Mouse (Mus musculus) thymus, postnatal 4 days (tissue): Measurements from ENCODE around the gene Tmem199.

Source experiments
- DNase-seq: peaks from one replicate; pipeline ENCODE4 v3.0.0; 2021

The Tmem199 gene

DNA sequence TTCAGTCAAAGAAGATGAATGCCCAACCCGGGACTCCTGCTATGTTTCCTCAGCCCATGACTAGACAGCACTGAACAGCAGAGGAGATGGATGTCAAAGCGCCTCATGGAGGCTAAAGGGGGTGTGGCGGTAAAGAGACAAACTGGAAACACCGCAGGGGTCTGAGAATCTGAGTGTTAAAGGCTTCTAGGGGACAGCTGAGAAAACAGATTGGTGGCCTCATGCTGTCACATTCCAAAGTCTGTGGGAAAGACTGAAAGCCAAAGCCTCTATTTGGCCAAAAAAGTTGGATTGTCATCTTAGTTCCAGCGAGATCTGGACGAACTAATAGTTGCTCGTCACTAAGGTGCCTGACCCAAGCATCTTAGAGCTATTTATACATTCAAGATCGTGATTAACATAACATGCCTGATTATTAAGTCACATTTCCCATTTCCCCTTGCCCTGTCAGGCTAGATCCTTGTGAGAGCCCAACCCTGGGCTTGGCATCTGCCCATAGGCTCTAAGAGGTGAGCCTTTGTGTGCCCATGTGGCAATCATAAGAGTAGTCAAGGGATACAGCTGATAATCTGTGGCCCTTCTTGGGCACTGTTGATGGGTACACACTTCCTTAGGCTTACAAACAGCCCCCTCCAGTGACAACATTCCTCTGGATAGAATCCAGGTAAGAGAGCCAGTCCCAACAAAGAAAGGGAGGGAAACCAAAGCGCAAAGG, 11.4 kb upstream of the Tmem199 start:
- no peak for DNase-seq

DNA sequence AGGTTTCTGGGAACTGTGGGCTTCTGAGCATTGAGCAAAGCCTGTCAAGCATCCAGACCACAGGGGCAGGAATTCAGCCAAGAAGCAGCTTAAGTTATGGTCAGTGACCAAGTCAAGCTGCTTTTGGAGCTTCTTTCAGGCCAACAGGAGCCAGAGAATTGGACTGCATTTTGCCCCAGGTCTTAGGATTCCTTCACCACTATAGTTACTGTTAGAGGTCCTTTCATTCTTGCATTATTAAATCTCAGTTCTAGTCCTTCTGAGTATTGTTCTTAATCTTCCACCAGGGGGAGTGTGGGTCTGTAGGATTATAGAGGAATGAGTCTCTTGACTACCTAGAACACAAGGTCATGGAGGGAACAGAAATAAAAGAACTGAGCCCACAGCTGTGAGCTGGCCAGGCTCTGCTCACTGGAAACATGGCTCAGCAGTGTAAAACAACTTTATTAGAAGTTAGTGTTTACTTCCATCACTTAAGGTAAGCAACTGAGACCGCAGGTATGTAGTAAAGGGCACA, 10.6 kb upstream of the Tmem199 start:
- no peak for DNase-seq

DNA sequence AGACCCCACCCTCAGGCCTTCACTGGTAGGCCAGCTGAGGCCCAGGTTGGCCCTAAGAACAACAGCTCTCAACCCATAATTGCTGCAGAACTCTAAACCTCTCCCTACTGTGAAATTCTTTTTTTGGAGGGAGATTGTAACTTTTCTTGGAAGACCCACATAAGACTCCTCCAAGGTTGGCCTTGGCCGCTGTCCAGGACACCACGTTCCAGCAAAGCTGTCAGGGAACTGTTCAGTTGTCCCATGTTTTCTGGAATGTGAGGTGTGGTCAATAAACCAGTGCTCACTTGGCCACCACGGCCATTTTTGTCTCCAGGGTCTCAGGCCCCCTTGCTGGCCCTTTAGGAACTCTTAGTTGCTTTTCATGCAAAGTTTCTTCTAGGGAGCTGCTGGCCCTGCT, 9.9 kb upstream of the Tmem199 start:
- DNase-seq, result no peak

DNA sequence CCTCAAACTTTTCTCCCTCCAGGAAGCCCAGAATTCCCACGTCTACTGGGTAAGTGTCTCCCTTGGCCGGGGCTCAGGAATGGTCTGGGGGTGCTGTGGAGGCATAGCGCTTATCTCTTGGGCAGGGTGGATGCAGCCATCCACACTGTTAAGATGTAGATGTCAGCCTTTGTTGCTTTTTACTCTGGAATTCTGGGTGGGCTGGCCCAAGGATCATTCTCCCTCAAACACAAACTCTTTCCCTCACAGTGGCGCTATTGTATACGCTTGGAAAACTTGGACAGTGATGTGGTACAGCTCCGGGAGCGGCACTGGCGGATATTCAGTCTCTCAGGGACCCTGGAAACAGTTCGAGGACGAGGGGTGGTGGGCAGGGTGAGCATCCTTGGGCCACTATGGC, 7.0 kb upstream of the Tmem199 start:
- DNase-seq, result no peak

DNA sequence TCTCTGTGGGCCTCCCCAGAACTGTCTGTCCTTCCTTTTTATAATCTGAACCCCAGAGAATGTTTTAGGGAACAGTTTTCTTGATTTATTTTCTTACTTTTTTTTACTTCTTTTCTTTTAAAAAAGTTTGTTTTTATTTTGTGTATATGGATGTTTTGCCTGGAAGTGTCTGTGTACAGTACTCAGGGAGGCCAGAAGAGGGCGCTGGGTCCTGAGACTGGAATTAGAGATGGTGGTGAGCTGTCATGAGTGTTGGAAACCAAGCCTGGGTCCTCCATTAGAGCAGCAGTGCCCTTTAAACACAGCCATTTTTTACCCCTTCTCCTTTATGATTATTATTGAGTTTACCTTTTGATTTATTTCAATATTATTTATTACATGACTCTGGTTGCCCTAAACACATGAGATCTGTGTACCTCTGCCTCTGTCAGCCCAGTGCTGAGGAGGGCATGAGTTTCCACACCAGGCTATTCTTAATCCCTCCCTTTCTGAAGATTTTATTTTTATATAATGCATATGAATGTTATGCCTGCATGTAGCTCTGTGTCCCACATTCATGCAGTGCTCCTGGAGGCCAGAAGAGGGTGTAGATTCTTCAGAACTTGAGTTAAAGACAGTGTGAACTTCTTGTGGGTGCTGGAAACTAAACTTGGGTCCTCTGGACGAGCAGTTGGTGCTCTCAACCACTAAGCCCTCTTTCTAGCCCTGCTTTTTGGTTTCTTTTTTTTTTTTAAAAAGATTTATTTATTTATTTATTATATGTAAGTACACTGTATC, 3.8 kb upstream of the Tmem199 start:
- peak; percentile 33 for DNase-seq

DNA sequence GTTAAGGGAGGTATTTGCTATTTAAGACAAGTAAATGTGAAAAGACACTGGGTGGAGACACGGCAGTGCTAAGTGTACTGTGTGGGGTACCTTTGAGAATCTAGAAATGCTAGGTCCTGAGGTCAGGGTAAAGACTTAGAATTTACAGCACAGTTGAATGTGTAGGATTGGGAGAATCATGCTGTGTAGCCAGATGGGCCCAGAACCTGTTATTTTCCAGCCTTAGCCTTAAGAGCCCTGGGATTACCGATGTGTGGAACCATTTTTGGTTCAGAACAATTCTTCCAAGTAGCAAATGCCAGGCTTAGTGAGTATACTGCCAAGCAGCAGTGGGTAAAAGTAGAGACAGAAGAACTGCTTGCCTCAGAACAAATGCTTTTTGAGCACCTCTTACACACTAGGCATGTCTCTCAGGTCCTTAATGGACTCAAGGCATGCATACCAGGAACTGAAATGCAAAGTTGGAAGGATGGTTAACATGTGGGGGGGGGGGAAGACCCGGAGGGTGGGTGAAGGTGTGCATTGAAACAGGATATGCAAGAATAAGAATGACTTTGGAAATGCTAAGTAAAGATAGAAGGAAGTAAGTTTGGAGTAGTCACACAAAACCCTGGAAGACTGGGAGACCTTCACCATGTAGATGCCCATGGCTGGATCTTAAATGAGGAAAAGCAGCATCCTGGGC, 1.3 kb upstream of the Tmem199 start:
- no peak for DNase-seq

DNA sequence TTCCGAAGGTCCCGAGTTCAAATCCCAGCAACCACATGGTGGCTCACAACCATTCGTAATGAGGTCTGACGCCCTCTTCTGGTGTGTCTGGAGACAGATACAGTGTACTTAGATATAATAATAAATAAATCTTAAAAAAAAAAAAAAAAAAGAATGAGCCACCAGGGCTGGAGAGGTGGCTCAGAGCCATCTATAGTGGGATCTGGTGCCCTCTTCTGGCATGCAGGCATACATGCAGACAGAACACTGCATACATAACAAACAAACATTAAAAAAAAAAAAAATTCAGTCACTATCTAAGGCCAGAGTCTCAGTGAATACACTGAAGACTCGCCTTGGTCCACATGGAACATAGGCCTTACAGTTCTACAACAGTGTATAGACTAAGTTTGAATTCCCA, 2.8 kb downstream of the Tmem199 start:
- DNase-seq, result peak; percentile 63

DNA sequence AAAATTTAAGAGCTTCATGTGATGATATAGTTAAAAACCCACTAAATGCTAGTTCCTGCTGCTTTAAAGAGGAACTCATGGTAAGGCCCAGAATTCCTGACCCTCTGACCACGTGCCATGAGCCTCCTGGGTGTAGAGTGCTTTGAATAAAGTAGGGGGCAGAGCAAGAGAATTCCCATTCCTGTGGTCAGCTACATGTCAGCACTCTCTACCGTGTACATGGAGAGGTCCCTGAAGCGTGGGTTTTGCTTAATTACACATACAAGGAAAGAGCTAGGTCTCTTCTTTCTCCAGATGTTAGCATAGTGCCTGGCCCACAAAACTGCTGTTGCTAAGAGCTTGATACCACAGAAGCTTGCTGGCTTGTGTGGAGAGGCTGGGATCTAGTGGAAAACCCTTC, 6.5 kb downstream of the Tmem199 start:
- DNase-seq, result no peak

DNA sequence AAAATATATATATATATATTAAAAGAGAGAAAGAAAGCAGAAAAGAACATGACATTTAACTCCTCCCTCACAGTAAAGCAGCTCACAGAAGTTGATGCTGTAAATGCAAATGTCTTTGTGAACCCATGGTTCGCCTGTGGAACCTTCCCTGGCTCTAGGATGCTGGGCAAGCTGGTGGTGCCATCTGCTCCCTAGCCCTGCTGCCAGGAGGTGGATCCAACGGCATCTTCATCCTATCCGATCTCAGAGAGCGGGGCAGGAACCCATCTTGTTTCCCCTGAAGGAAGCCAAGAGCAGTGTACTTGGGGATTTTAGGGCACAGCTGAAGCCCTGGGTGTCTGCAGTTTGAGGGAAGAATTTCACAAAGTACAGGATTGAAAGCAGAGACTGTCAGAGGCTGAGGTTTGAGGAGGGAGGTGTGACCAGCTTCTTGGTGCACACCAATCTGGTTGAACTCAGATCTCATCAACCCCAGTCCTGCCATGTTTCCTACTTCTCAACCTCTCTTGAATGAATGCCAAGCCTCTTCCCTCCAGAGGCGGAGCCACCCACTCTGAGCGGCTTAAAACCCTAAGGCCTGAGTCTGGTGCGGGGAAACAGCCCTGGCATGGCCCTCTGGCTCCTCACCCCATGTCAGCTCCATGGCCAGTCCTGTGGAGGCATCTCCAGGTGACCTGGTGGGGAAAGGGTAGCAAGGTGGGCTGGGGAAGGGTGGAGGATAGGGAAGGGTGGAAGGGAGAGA, 8.9 kb downstream of the Tmem199 start, which contains the start of gene Sebox:
TSS of gene Sebox (plus strand) at position 539 of the 742 bp plus-strand sequence.
- DNase-seq, result no peak

DNA sequence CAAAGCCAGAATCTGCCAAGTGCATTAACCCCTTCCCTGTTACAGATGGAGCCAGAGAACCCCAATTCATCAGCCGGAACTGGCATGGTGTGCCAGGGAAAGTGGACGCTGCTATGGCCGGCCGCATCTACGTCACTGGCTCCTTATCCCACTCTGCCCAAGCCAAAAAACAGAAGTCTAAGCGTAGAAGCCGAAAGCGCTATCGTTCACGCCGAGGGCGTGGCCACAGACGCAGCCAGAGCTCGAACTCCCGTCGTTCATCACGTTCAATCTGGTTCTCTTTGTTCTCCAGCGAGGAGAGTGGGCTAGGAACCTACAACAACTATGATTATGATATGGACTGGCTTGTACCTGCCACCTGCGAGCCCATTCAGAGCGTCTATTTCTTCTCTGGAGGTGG, 10.4 kb downstream of the Tmem199 start:
- DNase-seq, result no peak

DNA sequence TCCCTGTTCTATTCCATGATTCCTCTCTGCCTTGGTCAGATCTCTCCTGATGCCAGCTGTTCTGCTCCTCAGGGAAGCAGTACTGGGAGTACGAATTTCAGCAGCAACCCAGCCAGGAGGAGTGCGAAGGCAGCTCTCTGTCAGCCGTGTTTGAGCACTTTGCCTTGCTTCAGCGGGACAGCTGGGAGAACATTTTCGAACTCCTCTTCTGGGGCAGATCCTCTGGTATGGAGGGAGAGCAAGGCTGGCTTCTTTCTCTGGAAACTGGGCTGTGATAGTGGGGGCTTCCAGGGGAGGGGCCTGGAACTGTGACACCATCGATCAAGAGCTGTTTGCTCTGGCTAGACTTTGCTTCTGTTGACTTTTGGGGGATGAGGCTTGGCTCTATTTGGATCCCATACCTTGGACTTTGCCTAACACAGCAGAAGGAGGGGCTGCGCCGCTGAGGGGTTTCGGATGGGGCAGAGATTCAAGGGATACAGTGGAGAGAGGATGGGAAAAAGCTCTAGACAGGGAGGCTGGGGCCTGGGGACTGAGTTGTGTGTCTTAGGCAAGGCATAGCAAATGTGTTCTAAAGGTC, 11.3 kb downstream of the Tmem199 start:
- no peak for DNase-seq

DNA sequence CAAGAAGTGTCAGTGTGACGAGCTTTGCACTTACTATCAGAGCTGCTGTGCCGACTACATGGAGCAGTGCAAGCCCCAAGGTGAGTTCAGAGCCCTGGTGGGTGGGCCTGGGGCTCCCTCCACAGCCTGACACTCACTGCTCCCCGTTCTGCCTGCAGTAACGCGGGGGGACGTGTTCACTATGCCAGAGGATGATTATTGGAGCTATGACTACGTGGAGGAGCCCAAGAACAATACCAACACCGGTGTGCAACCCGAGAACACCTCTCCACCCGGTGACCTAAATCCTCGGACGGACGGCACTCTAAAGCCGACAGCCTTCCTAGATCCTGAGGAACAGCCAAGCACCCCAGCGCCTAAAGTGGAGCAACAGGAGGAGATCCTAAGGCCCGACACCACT, 12.4 kb downstream of the Tmem199 start:
- no peak for DNase-seq

DNA sequence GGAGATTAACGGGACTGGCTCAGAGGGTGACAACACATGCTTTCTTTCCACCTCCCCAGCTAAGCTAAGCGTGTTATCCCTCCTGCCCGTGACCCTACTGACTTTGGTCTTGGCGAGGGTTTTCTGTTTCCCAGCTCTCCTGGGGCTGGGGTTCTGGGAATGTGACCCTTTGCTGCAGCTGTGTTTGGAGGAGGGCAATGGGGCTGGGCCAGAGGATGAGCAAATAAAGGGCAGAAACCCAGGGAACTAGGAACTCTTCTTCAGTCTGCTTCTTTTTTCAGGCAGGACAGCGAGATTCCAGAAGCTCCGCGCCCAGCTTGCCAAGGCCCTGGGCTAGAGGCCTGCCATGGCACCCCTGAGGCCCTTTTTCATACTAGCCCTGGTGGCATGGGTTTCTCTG, 13.0 kb downstream of the Tmem199 start, which contains the start of gene Vtn:
TSS of gene Vtn (plus strand) at position 88 of the 400 bp plus-strand sequence.
- no peak for DNase-seq

DNA sequence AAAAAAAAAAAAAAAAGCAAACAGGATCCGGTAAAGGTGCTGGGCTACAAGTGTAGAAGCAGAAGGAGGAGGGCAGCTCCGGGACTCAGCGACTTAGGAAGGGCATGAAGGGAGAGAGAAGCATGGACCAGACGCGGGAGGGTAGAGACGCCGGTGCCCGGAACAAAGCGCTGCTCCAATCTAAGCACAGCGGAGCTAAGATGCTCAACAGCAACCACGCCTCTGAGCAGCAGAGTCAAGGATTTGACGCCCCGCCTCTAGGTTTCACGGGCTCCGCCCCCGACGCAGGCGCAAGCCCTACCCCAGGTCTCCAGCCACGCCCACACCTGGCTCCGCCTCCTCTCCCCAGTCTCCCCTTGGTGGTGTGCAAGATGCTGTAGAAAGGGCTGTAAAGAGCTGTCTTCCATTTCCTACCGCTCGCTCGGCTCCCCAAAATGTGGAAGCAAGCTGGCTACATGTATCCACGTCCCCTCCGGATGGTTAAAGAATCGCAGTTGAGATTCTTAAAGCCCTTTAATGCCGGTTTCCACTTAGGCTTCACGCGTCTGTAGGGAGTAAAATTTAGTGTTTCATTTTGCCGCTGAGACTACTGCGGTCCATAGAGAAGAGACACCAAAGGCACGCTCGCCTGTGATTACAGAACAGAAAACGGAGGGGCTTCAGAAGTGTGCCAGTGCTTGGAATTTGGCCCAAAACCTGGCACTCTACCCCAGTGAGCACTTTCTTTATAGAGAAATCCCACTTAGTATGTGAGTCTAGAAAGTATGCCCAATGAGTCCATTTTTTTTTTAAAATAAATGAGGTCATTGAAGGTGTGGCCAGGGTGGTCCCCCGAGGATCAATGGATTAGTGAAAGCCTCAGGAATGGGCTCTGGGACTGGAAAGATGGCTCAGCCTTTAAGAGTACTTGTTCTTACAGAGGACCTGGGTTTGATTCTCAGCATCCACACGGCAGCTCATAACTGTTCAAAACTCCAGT, 14.1 kb downstream of the Tmem199 start, which contains the start of gene Sarm1:
TSS of gene Sarm1 (minus strand) at position 211 of the 979 bp plus-strand sequence.
- DNase-seq, result peak; percentile 100

DNA sequence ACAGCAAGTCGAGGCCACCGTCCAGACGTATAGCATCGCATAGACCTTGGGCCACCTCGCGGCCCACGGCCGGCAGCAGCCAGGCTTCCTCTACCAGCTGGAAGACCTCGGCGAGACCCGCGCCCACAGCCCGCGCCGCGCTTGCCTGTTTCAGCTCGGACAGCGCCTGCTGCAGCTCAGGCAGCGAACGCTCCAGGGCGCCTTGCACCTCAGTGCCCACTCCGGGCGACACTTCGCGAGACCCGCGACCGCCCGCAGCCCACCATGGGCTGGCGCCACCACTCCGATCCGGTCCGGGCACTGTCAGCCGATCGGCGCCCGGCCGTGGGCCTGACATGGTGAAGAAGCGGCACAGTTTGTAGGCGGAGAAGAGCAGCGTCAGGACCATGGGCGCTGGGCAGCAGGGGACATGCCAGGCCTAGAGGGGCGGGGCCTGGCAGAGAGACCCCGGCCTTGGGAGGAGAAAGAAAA, 14.9 kb downstream of the Tmem199 start:
- peak; percentile 56 for DNase-seq

DNA sequence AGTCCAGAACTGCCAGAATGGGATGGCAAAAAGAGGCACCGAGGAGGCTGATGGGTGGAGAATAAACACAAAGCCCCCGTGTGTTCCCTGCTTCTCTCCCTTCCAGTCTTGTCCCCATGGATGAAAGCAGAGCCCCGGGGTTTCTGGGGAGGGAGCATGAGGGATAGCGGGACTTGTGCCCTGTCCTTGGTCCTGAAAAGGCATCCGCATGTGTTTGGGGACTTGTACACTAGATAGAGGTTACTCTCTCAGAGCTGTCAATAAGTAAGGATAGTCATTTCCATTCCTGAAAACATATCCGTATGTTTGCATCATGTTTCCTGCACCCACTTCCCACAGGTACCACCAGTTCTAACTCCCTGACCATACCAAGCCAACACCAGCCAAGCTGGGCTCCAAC, 16.1 kb downstream of the Tmem199 start:
- DNase-seq, result peak; percentile 56

DNA sequence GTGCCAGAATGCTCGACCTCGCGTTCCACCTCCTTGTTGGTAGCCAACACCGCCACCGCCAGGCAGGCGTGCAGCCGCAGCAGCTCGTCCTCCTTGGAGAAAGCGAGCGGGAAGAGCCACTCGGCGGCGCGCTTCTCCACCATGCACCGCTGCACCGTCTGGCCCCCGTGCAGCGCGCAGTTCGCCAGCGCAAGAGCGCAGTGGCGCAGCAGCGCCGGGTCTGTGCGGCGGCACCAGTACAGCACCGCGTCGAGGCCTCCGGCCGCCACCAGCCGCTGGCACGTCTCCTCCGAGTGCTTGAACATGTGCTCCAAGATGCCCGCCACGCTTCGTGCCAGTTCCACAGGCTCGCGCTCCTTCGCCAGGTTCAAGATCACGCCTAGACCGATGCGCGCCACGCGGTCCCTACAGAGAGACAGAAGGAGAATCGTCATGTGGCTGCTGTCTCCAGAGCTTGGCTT, 21.2 kb downstream of the Tmem199 start:
- peak; percentile 60 for DNase-seq

DNA sequence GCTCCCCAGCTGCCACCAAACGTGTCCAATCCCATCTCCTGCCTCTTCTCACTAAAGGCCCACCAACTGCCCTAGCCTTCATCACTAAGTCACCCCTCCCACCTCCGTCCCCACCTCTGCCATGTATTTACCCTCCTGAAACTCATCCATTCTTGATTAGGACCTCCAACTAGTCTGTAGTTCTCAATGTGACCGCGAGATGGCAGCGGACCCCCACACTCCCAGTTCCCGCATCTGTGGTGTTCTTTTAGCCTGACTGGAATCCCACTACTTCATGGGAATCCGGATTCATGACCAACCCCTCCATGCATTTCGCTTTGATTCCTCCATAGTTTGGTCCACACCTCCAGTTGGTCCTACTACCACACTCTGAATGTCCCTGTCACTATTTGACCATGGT, 23.8 kb downstream of the Tmem199 start:
- DNase-seq, result peak; percentile 80

DNA sequence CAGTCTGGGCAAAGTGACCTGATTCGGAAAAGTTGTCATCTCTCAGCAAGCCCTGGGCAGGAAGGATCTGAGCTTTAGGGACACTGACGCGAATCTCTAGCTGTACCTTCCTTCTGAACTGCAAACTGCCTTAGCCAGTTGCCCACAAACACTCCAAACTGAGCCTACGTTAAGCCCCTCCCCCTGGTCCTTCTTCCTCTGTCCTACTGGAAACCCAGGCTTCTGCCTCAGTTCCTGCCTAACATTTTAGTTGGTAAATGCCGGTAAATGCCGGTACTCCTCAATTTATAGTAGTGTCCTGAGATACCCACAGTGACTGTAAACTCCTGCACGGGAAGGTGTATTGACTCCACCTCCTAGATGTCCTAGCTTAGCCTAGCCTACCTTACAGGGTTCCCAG, 28.3 kb downstream of the Tmem199 start:
- DNase-seq, result no peak

DNA sequence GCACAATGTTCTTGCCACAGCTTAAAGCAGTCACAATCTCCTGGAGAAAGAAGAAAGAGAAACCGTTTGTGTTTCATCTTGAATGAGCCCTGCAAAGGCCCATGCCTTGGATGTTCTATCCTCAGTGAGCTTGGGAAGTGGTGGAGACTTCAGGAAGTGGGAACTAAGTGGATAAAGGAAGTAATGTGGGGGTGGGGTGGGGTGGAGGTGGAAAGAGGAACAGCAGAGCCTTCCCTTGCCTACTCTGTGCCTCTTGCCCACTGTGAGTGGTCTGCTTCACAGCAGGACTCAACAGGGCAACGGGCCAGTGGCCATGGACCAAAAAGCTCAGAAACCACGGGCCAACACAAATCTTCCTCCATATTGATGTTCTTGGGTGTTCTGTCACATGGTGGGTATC, 36.7 kb downstream of the Tmem199 start:
- DNase-seq, result no peak
